ENCODE assay signal across 1 mouse cellular context in the genomic region with DNA sequence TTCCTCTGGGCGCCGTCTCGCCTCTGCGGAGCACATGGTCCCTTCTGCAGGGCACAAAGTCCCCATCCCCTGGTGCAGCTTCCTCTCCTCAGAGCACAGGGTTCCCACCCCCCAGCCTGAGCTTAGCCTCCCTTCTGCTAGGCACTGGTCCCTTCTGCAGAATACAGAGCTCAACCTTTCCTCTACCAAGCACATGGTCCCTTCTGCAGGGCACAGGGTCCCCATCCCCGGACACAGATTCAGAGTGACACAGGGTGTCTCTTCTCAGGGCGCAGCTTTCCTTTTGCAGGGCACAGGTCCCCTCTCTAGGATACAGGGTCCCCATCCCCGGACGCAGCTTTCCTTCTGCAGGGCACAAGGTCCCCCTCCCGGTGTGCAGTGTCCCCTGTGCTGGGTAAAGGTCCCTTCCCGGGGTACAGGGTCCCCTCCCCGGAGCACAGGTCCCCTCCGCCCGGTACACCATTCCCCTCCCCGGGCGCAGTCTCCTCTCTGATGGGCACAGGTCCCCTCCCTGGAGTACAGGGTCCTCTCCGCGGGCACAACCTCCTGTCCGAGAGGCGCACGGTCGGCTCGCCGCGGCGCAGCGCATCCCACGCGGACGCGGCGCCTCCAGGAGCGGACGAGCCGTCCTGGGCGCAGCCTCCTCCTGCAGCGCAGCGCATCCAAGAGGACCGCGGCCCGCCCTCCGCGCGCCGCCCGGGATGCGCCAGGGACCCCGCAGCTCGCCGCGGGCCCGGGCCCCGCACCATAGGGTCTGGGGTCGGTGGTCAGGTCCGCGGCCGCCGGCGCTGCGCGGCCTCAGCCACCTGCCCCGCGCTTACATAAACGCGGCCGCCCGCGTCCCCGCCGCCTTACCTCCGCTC.
TF ChIP-seq lines count a peak whose summit lies in the region.

No protein-coding gene starts in this region.

TF ChIP-seq in MEL, 35 proteins besides CTCF, POLR2A, EP300 and RAD21 (continued from another document):
- TF ChIP-seq ZC3H11A (IDR thresholded peaks at IDR 0.05; ENCODE audit: low read depth, low read length): no peak
- TF ChIP-seq NRF1 (IDR thresholded peaks at IDR 0.05; ENCODE audit: insufficient read depth, low read depth, low read length, poor library complexity, severe bottlenecking): no peak
- TF ChIP-seq TCF12 (IDR thresholded peaks at IDR 0.05; ENCODE audit: low read depth, low read length): no peak
- TF ChIP-seq KAT2A (conservative IDR thresholded peaks at IDR 0.05; ENCODE audit: low read depth, low read length): no peak
- TF ChIP-seq MAFK (IDR thresholded peaks at IDR 0.05; ENCODE audit: borderline replicate concordance, low read depth, low read length): no peak
